Mouse (Mus musculus) retina, embryonic 14.5 days (tissue): ENCODE measurements around the gene Gm17304.

Experiments used
- DNase-seq: peaks from one replicate; pipeline ENCODE4 v3.0.0-alpha.2; 2015; ENCODE audit warnings: low spot score

Gm17304 gene

GRCm38 (mm10) chr5:106623337-106623736 is 14.4 kb downstream of the Gm17304 start:
- DNase-seq: no peak

DNA sequence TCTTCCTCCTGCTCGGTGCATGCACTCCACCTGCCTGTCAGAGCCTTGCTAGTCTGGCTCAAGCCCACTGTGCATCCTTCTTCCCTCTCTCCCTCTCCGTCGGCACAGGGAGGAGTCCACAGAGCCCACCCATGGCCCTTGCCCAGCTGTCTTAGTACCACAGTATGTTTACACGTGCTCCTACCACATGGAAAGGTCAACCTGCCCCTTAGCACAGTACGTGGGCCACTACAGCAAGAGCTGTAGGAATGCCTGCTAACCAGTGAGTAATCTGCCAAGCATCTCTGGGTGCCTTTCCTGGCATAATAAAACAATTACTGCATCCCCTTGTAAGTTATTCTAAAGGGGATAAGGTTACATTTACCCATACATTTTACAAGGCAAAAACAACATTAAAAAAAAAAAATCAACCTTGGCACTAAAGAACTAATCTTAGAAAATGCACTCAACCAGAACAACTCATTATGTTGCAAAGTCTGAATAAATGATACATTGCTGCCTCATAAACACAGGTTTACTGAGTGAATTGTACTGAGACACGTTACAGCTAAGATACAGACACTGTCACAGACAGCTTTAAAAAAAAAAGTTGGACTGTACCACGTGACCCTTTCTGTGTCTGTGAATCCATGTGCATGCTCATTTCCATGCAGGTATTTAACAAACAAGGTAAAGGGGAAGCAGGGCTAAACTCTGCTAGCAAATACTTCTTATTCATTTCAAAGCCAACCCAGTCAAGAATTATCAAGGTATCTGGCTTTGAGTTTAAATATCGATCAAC is 19.7 kb downstream of the Gm17304 start:
- no peak for DNase-seq

GRCm38 (mm10) chr5:106636423-106636946 is 27.6 kb downstream of the Gm17304 start:
- DNase-seq: no peak

DNA sequence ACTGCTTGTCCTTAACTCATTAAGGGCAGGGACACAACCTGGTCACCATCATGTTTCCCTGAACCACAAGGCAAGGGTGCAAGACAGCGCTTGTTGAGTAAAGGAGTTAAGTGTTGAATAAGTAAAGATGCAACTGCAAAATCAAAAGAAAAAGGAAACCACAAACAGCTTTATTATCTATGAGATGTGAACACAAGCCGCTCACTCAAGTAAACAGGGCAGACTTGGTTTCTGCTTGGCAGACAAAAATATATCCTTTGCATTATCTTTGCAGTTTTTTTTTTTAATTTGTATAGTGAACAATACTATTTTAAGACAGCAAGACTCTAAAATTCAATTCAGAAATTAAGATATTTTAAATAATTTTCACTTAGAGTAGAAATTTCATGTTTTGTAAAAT is 30.7 kb downstream of the Gm17304 start:
- DNase-seq: no peak

DNA sequence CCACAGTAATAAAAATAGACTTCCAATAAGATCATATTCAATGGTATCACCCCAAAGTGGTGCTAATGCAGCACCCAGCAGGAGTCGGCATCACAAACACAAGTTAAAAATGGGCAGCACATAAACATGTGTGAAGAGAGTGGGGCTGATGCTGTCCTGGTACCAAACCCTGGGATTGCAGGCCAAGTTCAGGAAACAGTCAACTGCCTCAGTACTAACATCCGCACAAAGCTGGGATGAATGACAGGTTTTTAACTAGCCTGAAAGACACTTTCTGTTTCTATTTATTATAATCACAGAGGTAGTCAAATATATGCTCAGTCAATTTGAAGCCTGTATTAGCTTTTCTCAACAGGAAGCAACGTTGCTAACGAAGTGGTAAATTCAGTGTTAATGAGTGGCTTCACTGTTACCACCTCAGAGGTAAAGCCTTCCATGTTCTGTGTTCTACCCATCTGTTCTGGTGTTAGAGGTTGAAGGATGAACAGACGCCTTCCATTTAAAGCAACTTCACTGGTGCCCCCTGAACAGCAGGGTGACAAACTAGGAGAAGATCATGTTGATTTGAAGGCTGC is 31.4 kb downstream of the Gm17304 start:
- DNase-seq: no peak

- no peak for DNase-seq
These were observed 33.0 kb downstream of the Gm17304 start for GRCm38 (mm10) chr5:106641876-106642275.

GRCm38 (mm10) chr5:106643434-106643833 is 34.5 kb downstream of the Gm17304 start:
- no peak for DNase-seq

GRCm38 (mm10) chr5:106649441-106649840 is 40.5 kb downstream of the Gm17304 start:
- DNase-seq: peak; percentile 58

DNA sequence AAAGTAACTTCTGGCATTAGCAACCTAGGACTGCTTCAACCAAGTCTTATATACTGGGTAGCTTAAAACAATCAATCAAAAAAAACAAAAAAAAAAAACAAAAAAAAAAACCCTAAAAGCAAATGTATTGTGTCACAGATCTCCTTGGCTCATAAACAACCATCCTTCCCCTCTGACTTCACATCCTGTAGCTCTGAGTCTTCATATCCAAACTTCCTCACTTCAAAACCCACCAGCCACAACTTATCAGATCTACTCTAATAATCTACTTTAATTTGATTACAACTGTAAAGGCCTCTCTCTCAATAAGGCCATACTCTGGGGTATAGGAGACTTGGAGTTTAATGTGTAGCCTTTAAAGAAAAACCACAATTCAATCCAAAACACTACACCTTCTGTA is 41.1 kb downstream of the Gm17304 start:
- DNase-seq: no peak

DNA sequence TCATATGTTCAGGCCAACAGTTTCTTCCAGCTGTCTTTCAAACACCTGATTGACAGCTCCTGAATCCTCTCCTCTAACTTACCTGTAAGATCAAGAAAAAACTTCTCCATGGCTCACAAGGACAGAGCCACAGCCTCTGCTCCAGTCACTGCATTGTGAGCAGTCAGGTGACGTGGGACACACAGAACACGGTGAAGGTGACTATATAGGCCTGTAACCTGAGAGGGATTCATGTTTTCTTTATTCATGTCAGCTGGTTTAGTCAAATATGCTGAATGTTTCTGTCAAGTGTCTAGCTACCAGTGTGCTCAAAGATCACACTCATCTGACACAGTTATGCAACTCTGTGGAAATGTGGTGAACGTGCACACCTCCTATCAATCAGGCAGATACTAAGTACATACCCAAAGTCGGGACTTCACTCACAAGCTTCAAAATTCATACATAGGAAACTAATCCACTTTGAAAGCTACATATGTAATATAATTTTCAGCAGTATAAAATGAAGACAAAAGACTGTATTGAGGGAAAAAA is 43.4 kb downstream of the Gm17304 start:
- DNase-seq: no peak

- no peak for DNase-seq
These were observed 44.0 kb downstream of the Gm17304 start for GRCm38 (mm10) chr5:106652790-106653328.
